Mouse (Mus musculus) C2C12 (cell line): ENCODE measurements at regions not wholly inside any gene's neighbourhood (a gene's known extent, or its start where the extent isn't known, plus 50 kb on each side); places are given as distances from the start of the nearest gene placed in this dataset.

Source experiments
- H3K27me3 ChIP-seq: one replicate; pipeline ENCODE4 v1.6.1; 2011; ENCODE audit not compliant: control insufficient read depth, insufficient read depth, insufficient read length
- H3K36me3 ChIP-seq: one replicate; pipeline ENCODE4 v1.6.1; 2011; ENCODE audit not compliant: control insufficient read depth, insufficient read depth
- H3K4me3 ChIP-seq: one replicate; pipeline ENCODE4 v1.5.1; 2011; ENCODE audit warnings: mild to moderate bottlenecking, control low read depth; ENCODE audit not compliant: poor library complexity, insufficient read depth, severe bottlenecking
- H3K79me2 ChIP-seq: one replicate; pipeline ENCODE4 v1.6.1; 2011; ENCODE audit not compliant: control insufficient read depth, insufficient read depth
- H3K79me3 ChIP-seq: one replicate; pipeline ENCODE4 v1.6.1; 2011; ENCODE audit warnings: low read depth, control low read depth
- H3ac ChIP-seq: one replicate; pipeline ENCODE3; 2011; ENCODE audit warnings: low read depth; ENCODE audit not compliant: control insufficient read depth, insufficient read length
- CEBPB ChIP-seq: IDR thresholded peaks from one replicate; pipeline ENCODE4 v1.6.1; 2011; ENCODE audit warnings: low read depth, mild to moderate bottlenecking, control low read depth, moderate library complexity
- CTCF ChIP-seq: IDR thresholded peaks from one replicate; pipeline ENCODE4 v1.5.1; 2011; ENCODE audit not compliant: control insufficient read depth, insufficient read depth, insufficient read length
- FOSL1 ChIP-seq: IDR thresholded peaks from one replicate; pipeline ENCODE4 v1.8.0; 2011; ENCODE audit warnings: mild to moderate bottlenecking, low read length; ENCODE audit not compliant: poor library complexity, insufficient read depth, severe bottlenecking
- MAX ChIP-seq: IDR thresholded peaks from one replicate; pipeline ENCODE4 v1.6.1; 2011; ENCODE audit warnings: mild to moderate bottlenecking, control low read depth
- MYOD1 ChIP-seq: IDR thresholded peaks from one replicate; pipeline ENCODE4 v1.6.1; 2011; ENCODE audit warnings: low read depth; ENCODE audit not compliant: control insufficient read depth, insufficient read length
- MYOG ChIP-seq: IDR thresholded peaks from one replicate; pipeline ENCODE4 v1.6.1; 2011; ENCODE audit not compliant: control insufficient read depth, insufficient read length; ENCODE audit errors: extremely low read depth
- USF1 ChIP-seq: IDR thresholded peaks from one replicate; pipeline ENCODE4 v1.6.1; 2011; ENCODE audit warnings: low read depth, mild to moderate bottlenecking, control low read depth, moderate library complexity

DNA sequence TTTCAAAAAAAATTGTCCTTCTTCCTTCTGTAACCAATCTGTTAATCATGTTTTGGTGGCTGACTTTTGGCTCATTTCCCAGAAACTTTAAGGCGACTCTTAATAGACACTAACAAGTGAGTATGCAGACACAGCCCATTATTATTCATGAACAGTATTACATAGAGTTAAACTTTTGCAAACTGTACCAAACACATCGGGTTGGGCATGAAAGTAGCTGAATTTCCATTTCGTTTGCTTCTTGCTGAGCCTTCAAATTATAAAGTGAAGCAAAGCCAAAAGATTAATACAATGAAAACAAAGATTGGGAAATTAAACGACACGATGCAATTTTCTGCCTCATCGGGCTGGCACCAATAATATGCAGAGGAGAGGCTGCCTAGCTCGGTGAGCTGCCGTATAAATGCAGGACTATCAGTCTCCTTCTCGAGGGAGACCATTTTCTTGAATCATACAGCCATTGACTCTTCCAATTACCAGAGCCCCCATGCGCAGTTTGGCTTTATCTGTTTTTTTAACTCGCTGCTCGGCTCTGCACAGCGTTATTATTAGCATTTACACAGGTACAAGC lies 311.8 kb downstream of the Hace1 start:
- Histone ChIP-seq H3K36me3 (no peaks in the 10 kb centered on the region), H3K79me3 (no peaks in the 10 kb centered on the region), H3K4me3 (no peak overlapping the region), H3ac (no peak overlapping the region), H3K79me2 (no peaks in the 10 kb centered on the region), H3K27me3 (no peaks in the 10 kb centered on the region)
- TF ChIP-seq MYOG: no peak

DNA sequence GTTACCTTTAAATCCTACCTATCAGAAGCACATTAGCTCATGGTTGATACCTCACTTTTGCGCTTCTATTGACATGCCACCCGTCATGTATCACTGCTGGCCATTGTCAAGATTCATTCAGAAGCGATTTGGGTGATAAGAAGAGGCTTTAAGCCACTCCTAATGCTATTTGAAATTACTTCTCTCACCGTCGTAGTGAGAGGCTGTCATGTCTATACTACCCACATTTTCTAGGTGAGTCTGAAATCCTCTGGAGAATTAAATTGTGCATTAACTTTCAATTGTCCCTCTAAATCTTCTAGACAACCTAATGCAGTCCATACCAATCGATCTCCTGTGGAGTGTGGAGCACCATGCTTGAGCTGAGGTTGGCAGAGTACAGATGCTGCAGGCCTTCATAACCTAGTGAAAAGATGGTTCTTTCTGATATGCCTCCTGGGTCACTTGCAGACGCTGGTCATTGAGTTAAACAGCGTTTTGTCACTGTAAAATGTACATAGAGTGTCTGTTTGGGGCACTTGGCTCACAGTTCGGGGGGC lies 312.5 kb downstream of the Hace1 start:
- H3K4me3 ChIP-seq: no peak overlapping the region
- H3K27me3 ChIP-seq: no peaks in the 10 kb centered on the region
- no peaks in the 10 kb centered on the region for H3K79me2 ChIP-seq

DNA sequence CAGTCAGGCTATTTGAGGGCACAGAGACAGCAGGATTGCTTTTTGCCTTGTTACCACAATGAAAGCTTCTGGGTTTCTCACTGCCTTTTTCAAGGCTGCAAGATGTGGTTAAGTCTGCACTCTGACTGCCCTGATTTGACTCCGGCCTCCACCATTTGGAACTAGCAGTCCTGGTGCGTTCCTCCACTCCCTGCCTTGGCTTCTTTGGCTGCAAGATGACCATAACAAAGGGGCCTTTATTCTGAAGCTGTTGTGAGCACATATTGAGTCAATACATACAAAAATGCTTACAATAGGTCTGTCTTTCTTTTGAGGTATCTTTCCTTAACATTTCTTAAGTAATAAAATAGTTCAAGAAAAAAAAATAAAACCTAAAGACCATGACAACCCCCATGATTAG lies 314.8 kb downstream of the Hace1 start:
- Histone ChIP-seq H3K79me2 (no peaks in the 10 kb centered on the region), H3K36me3 (no peaks in the 10 kb centered on the region), H3ac (no peak overlapping the region), H3K79me3 (no peaks in the 10 kb centered on the region), H3K27me3 (no peaks in the 10 kb centered on the region), H3K4me3 (no peak overlapping the region)
- no peak for TF ChIP-seq USF1
- TF ChIP-seq MYOD1: no peak
- TF ChIP-seq MYOG: no peak
- TF ChIP-seq MAX: no peak
- no peak for TF ChIP-seq FOSL1
- TF ChIP-seq CTCF: no peak
- no peak for TF ChIP-seq CEBPB

More for the DNA sequence above, 312.5 kb downstream of the Hace1 start:
- no peak for TF ChIP-seq MYOD1
- no peak for TF ChIP-seq MYOG
- TF ChIP-seq FOSL1: no peak
- no peak for TF ChIP-seq CEBPB
- no peak for TF ChIP-seq CTCF
- no peak for TF ChIP-seq USF1
- TF ChIP-seq MAX: no peak
- Histone ChIP-seq H3K36me3 (no peaks in the 10 kb centered on the region), H3K79me3 (no peaks in the 10 kb centered on the region), H3ac (no peak overlapping the region)

DNA sequence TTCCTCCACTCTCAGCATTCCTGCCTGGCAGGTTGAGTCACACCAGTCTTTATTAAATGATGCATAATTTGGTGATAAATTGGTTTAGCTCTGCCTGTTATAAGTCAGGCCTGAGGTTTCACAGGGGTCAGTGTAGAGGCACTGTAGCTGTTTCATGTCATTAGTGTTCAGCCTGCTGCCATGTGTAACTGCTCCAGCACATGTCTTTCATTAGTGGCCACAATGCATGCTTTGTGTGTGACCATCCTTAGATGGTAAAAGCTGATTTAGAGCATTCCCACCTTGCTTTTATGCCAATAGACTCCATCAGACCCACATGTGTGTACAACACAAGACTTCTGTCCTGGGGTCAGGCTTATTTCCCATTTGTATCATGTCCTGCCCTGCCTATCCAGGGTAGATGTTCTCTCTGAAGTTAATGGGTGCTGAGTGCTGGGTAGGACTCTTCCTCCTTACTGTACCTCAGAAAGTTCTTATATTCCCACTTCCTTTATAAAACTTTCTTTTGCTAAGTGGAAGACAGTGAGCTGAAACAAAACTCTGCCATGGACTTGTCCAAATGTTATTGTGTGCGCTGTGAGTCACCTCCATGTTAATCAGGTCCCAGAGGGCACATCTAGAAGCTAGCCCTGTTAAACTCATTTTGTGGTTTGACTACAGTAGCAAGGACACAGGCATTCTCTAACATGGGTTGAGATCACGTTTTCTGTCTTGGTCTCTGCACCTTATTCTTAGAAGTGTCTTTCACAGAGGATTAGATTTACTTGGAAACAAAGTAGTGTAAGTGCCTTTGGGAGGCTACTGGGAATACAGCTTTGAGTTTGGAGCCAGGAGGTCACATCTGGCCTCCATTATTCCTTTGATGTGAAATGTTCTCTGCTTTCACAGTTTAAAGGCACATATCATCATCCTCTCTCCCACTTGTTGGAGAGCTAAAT lies 316.5 kb downstream of the Hace1 start:
- Histone ChIP-seq H3K27me3 (no peaks in the 10 kb centered on the region), H3K79me2 (no peaks in the 10 kb centered on the region), H3K4me3 (no peak overlapping the region), H3K79me3 (no peaks in the 10 kb centered on the region), H3ac (no peak overlapping the region), H3K36me3 (no peaks in the 10 kb centered on the region)
- no peak for TF ChIP-seq USF1
- no peak for TF ChIP-seq MYOG
- TF ChIP-seq MYOD1: no peak
- no peak for TF ChIP-seq MAX
- TF ChIP-seq CTCF: no peak
- no peak for TF ChIP-seq FOSL1
- no peak for TF ChIP-seq CEBPB

DNA sequence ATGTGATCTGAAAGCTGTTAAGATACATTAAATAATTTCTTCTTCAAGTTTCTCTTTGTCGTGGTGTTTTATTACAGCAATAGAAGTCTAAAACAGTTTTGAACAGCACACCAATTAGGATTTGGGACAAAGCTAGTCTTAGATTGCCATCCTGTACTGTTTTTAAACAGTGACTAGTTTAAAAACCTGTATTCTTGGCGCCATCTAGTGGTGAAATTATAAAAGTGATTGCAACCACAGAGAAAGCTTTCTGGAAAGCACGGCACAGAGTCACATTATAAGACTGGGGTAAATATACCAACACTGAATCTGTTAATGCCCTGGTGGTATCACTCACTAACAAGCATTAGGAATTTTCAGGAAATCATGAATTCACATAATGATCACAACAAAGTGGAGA lies 339.3 kb downstream of the Hace1 start:
- no peaks in the 10 kb centered on the region for H3K79me3 ChIP-seq
- no peak overlapping the region for H3K4me3 ChIP-seq
- H3K27me3 ChIP-seq: no peaks in the 10 kb centered on the region
- H3ac ChIP-seq: no peak overlapping the region
- no peaks in the 10 kb centered on the region for H3K79me2 ChIP-seq
- TF ChIP-seq CTCF: no peak
- no peak for TF ChIP-seq MAX
- no peak for TF ChIP-seq CEBPB
- TF ChIP-seq FOSL1: no peak
- no peak for TF ChIP-seq MYOD1
- no peak for TF ChIP-seq USF1
- TF ChIP-seq MYOG: no peak
- no peaks in the 10 kb centered on the region for H3K36me3 ChIP-seq

DNA sequence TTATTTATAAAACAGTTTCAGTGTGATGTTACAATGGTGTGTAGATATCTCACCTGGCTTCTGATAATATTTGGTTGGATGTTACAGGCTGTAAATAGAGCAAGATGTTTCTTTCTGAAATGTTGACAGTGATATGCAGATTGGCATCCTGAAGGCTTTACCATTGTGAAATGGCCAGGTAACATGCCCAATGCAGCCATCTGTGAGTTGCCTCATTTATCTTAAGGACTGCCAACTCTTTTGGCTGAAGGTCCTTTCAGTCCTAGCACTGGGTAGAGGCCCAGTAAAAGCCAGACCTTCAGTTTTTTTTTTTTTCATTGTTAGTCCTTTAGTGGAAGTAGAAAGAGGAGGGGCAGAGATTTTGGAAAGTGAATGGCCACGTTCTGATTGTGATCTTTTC lies 348.1 kb downstream of the Hace1 start:
- H3K27me3 ChIP-seq: no peaks in the 10 kb centered on the region
- no peak for TF ChIP-seq USF1
- TF ChIP-seq MAX: no peak
- TF ChIP-seq CTCF: no peak
- no peak for TF ChIP-seq CEBPB
- no peak for TF ChIP-seq FOSL1
- no peak for TF ChIP-seq MYOG
- TF ChIP-seq MYOD1: no peak
- H3K4me3 ChIP-seq: no peak overlapping the region

More for the DNA sequence above, 348.1 kb downstream of the Hace1 start:
- Histone ChIP-seq H3ac (no peak overlapping the region), H3K79me2 (no peaks in the 10 kb centered on the region), H3K79me3 (no peaks in the 10 kb centered on the region), H3K36me3 (no peaks in the 10 kb centered on the region)
